Mouse (Mus musculus): ENCODE results near the gene Rasgrp4.

GRCm38 (mm10) chr7:29134693-29135386 is at the start of gene Rasgrp4:
- TF ChIP-seq POLR2A (IDR thresholded peaks at IDR 0.05; ENCODE audit: borderline replicate concordance, insufficient read depth, low read length) (no peak), CTCF (IDR thresholded peaks at IDR 0.05; ENCODE audit: borderline replicate concordance, insufficient read depth, low read depth, low read length) (no peak)

Data from cerebellum, adult 2 months (tissue).